Mouse (Mus musculus): Measurements from ENCODE around the gene Ica1.
A peak's percentile ranks its signal among the peaks of the same experiment; 100 is the strongest.

The Ica1 gene

GRCm38 (mm10) chr6:8644703-8645102, 133.6 kb downstream of the Ica1 start:
- DNase-seq (ENCODE audit: low read depth): no peak

GRCm38 (mm10) chr6:8640863-8641262, 137.4 kb downstream of the Ica1 start:
- DNase-seq (ENCODE audit: low read depth): no peak

- peak; percentile 21 for DNase-seq (ENCODE audit: low read depth)
Observed at GRCm38 (mm10) chr6:8639526-8639925, 138.8 kb downstream of the Ica1 start.

- no peak for DNase-seq (ENCODE audit: low read depth)
Observed at GRCm38 (mm10) chr6:8638899-8639298, 139.4 kb downstream of the Ica1 start.

GRCm38 (mm10) chr6:8638122-8638521, 140.2 kb downstream of the Ica1 start:
- no peak for DNase-seq (ENCODE audit: low read depth)

GRCm38 (mm10) chr6:8632701-8633100, 145.6 kb downstream of the Ica1 start:
- DNase-seq (ENCODE audit: low read depth): peak; percentile 41

- no peak for DNase-seq (ENCODE audit: low read depth)
Observed at GRCm38 (mm10) chr6:8631986-8632632, 146.2 kb downstream of the Ica1 start.

- no peak for DNase-seq (ENCODE audit: low read depth)
Observed at GRCm38 (mm10) chr6:8631362-8631761, 146.9 kb downstream of the Ica1 start.

GRCm38 (mm10) chr6:8630531-8630930, 147.8 kb downstream of the Ica1 start:
- no peak for DNase-seq (ENCODE audit: low read depth)

GRCm38 (mm10) chr6:8628715-8629267, 149.5 kb downstream of the Ica1 start:
- DNase-seq (ENCODE audit: low read depth): no peak

GRCm38 (mm10) chr6:8628226-8628625, 150.1 kb downstream of the Ica1 start:
- DNase-seq (ENCODE audit: low read depth): no peak

GRCm38 (mm10) chr6:8623045-8623444, 155.2 kb downstream of the Ica1 start:
- no peak for DNase-seq (ENCODE audit: low read depth)

GRCm38 (mm10) chr6:8619582-8620350, 158.5 kb downstream of the Ica1 start:
- no peak for DNase-seq (ENCODE audit: low read depth)

GRCm38 (mm10) chr6:8617369-8617768, 160.9 kb downstream of the Ica1 start:
- no peak for DNase-seq (ENCODE audit: low read depth)

- DNase-seq (ENCODE audit: low read depth): no peak
Observed at GRCm38 (mm10) chr6:8591665-8592064, 186.6 kb downstream of the Ica1 start.

GRCm38 (mm10) chr6:8583892-8584291, 194.4 kb downstream of the Ica1 start:
- DNase-seq (ENCODE audit: low read depth): no peak

- no peak for DNase-seq (ENCODE audit: low read depth)
Observed at GRCm38 (mm10) chr6:8582377-8582776, 195.9 kb downstream of the Ica1 start.
